Mouse (Mus musculus) MEL (cell line): ENCODE data around the gene Fibin. TPM values are rescaled to one million over a fixed set of nuclear protein-coding genes. Genes with fewer than 3 reads are reported as not detected.

Source experiments
- DNase-seq: peaks from one replicate; pipeline ENCODE4 v3.0.0; 2011; ENCODE audit warnings: low read depth, low spot score
- H3K27ac ChIP-seq: 2 replicates; pipeline ENCODE4 v1.5.1; 2012; ENCODE audit warnings: low read depth, mild to moderate bottlenecking, control low read depth, low read length, moderate library complexity; ENCODE audit not compliant: control insufficient read depth
- H3K27me3 ChIP-seq, 2 experiments: fragments of 150-350 bp in 1 of 2; sonication (generic) in 1 of 2; 2 replicates each; pipeline ENCODE4 v1.6.1; 2012; ENCODE audit warnings: low read length in 2 of 2, mild to moderate bottlenecking in 2 of 2, improper control_type of control experiment in 1 of 2, moderate library complexity in 1 of 2; ENCODE audit not compliant: insufficient read depth in 2 of 2, control insufficient read depth in 1 of 2
- H3K36me3 ChIP-seq, 2 experiments: 2 replicates each; pipeline ENCODE4 v1.6.1; 2012 to 2014; ENCODE audit warnings: low read length in 2 of 2, improper control_type of control experiment in 1 of 2, inconsistent platforms in 1 of 2, mild to moderate bottlenecking in 1 of 2; ENCODE audit not compliant: insufficient read depth in 2 of 2, control insufficient read depth in 1 of 2
- H3K4me1 ChIP-seq, 2 experiments: fragments of 150-350 bp in 1 of 2; sonication (generic) in 1 of 2; 2 replicates each; pipeline ENCODE4 v1.6.1; 2012; ENCODE audit warnings: low read length in 2 of 2, improper control_type of control experiment in 1 of 2, mild to moderate bottlenecking in 1 of 2; ENCODE audit not compliant: insufficient read depth in 2 of 2, control insufficient read depth in 1 of 2
- H3K4me3 ChIP-seq, 2 experiments: fragments of 150-350 bp in 1 of 2; sonication (generic) in 1 of 2; 2 replicates each; pipeline ENCODE4 v1.5.1; 2012; ENCODE audit warnings: low read depth in 2 of 2, low read length in 2 of 2, mild to moderate bottlenecking in 2 of 2, moderate library complexity in 2 of 2, control low read depth in 1 of 2, improper control_type of control experiment in 1 of 2; ENCODE audit not compliant: control insufficient read depth in 1 of 2, insufficient read depth in 1 of 2
- H3K79me2 ChIP-seq: 2 replicates; pipeline ENCODE4 v1.6.1; 2012; ENCODE audit warnings: mild to moderate bottlenecking, low read length, moderate library complexity; ENCODE audit not compliant: control insufficient read depth, poor library complexity, insufficient read depth
- H3K9ac ChIP-seq: 2 replicates; pipeline ENCODE4 v1.6.1; 2012; ENCODE audit warnings: low read depth, mild to moderate bottlenecking, control low read depth, low read length, moderate library complexity; ENCODE audit not compliant: control insufficient read depth, poor library complexity, severe bottlenecking
- H3K9me3 ChIP-seq: fragments of 150-350 bp; sonication (generic); replicated peaks from 2 replicates; pipeline ENCODE4 v1.6.1; 2012; ENCODE audit warnings: mild to moderate bottlenecking, low read length, improper control_type of control experiment, moderate library complexity; ENCODE audit not compliant: insufficient read depth
- BHLHE40 ChIP-seq: IDR thresholded peaks from 2 replicates; pipeline ENCODE4 v1.6.1; 2012; ENCODE audit warnings: low read depth, mild to moderate bottlenecking, inconsistent platforms, low read length, improper control_type of control experiment, borderline replicate concordance
- CHD1 ChIP-seq: IDR thresholded peaks from 2 replicates; pipeline ENCODE4 v1.6.1; 2012; ENCODE audit warnings: low read depth, mild to moderate bottlenecking, inconsistent platforms, low read length, improper control_type of control experiment
- CHD2 ChIP-seq: IDR thresholded peaks from 2 replicates; pipeline ENCODE4 v1.6.1; 2011; ENCODE audit warnings: low read length, improper control_type of control experiment
- CTCF ChIP-seq, 3 experiments: IDR thresholded peaks in 2 of 3; conservative IDR thresholded peaks in 1 of 3; 2 replicates each; pipeline ENCODE4 v1.5.1; 2011 to 2012; ENCODE audit warnings: low read length in 3 of 3, low read depth in 2 of 3, mild to moderate bottlenecking in 2 of 3, improper control_type of control experiment in 1 of 3, inconsistent platforms in 1 of 3, mixed read lengths in 1 of 3, moderate library complexity in 1 of 3; ENCODE audit not compliant: control insufficient read depth in 1 of 3, insufficient read depth in 1 of 3, poor library complexity in 1 of 3, severe bottlenecking in 1 of 3
- ETS1 ChIP-seq: IDR thresholded peaks from 2 replicates; pipeline ENCODE4 v1.6.1; 2012; ENCODE audit warnings: low read depth, mild to moderate bottlenecking, inconsistent platforms, low read length, improper control_type of control experiment, moderate library complexity
- GATA1 ChIP-seq: IDR thresholded peaks from 2 replicates; pipeline ENCODE4 v1.6.1; 2011; ENCODE audit warnings: low read depth, low read length, improper control_type of control experiment
- HCFC1 ChIP-seq: IDR thresholded peaks from 2 replicates; pipeline ENCODE4 v1.6.1; 2012; ENCODE audit warnings: low read depth, mild to moderate bottlenecking, inconsistent platforms, low read length, improper control_type of control experiment, moderate library complexity
- JUND ChIP-seq: IDR thresholded peaks from 2 replicates; pipeline ENCODE4 v1.6.1; 2011; ENCODE audit warnings: low read depth, mild to moderate bottlenecking, improper control_type of control experiment, low read length
- KAT2A ChIP-seq: conservative IDR thresholded peaks from 2 replicates; pipeline ENCODE4 v1.6.1; 2012; ENCODE audit warnings: low read depth, low read length, improper control_type of control experiment, inconsistent platforms
- MXI1 ChIP-seq: IDR thresholded peaks from 2 replicates; pipeline ENCODE4 v1.6.1; 2011; ENCODE audit warnings: mild to moderate bottlenecking, low read depth, low read length, improper control_type of control experiment
- MYC ChIP-seq: IDR thresholded peaks from 2 replicates; pipeline ENCODE4 v1.6.1; 2011; ENCODE audit warnings: low read depth, mild to moderate bottlenecking, low read length, improper control_type of control experiment, moderate library complexity
- POLR2AphosphoS5 ChIP-seq: IDR thresholded peaks from 2 replicates; pipeline ENCODE4 v1.6.1; 2012; ENCODE audit warnings: low read depth, borderline replicate concordance, mild to moderate bottlenecking, inconsistent platforms, low read length, moderate library complexity, mixed read lengths
- RCOR1 ChIP-seq: IDR thresholded peaks from 2 replicates; pipeline ENCODE4 v1.6.1; 2012; ENCODE audit warnings: low read depth, mild to moderate bottlenecking, inconsistent platforms, low read length, improper control_type of control experiment
- TAL1 ChIP-seq: IDR thresholded peaks from 2 replicates; pipeline ENCODE4 v1.6.1; 2012; ENCODE audit warnings: mild to moderate bottlenecking, inconsistent platforms, low read length, moderate library complexity, mixed read lengths
- TCF12 ChIP-seq: IDR thresholded peaks from 2 replicates; pipeline ENCODE4 v1.6.1; 2014; ENCODE audit warnings: low read depth, mild to moderate bottlenecking, inconsistent platforms, low read length, improper control_type of control experiment, moderate library complexity
- ZC3H11A ChIP-seq: IDR thresholded peaks from 2 replicates; pipeline ENCODE4 v1.6.1; 2012; ENCODE audit warnings: low read depth, mild to moderate bottlenecking, inconsistent platforms, low read length, improper control_type of control experiment
- ZKSCAN1 ChIP-seq: IDR thresholded peaks from 2 replicates; pipeline ENCODE4 v1.6.1; 2012; ENCODE audit warnings: low read depth, mild to moderate bottlenecking, inconsistent platforms, low read length, improper control_type of control experiment, moderate library complexity
- ZMIZ1 ChIP-seq: IDR thresholded peaks from 2 replicates; pipeline ENCODE4 v1.6.1; 2012; ENCODE audit warnings: low read depth, mild to moderate bottlenecking, inconsistent platforms, low read length, improper control_type of control experiment, moderate library complexity
- ZNF384 ChIP-seq: IDR thresholded peaks from 2 replicates; pipeline ENCODE4 v1.6.1; 2012; ENCODE audit warnings: low read depth, mild to moderate bottlenecking, inconsistent platforms, low read length, improper control_type of control experiment
- polyA plus RNA-seq, 2 experiments: library from polyadenylated mRNA; stranded (reverse) in 1 of 2; unstranded in 1 of 2; fragments of >175 nt in 1 of 2; fragments of >200 nt in 1 of 2; gene quantifications; 2 replicates each; pipeline versions ENCODE4 v1.2.1 to v1.2.4; 2012; ENCODE audit warnings: low replicate concordance in 2 of 2, low read depth in 1 of 2; ENCODE audit not compliant: insufficient read length in 2 of 2, insufficient read depth in 1 of 2, missing spikeins in 1 of 2
- total RNA-seq: library from RNA; depleted of rRNA; stranded (reverse); fragments of 300-350 nt; gene quantifications from 2 replicates; pipeline ENCODE4 v1.2.3, GENCODE M21; 2012

Gene Fibin
- total and polyA plus RNA-seq, 3 experiments = not detected

DNA sequence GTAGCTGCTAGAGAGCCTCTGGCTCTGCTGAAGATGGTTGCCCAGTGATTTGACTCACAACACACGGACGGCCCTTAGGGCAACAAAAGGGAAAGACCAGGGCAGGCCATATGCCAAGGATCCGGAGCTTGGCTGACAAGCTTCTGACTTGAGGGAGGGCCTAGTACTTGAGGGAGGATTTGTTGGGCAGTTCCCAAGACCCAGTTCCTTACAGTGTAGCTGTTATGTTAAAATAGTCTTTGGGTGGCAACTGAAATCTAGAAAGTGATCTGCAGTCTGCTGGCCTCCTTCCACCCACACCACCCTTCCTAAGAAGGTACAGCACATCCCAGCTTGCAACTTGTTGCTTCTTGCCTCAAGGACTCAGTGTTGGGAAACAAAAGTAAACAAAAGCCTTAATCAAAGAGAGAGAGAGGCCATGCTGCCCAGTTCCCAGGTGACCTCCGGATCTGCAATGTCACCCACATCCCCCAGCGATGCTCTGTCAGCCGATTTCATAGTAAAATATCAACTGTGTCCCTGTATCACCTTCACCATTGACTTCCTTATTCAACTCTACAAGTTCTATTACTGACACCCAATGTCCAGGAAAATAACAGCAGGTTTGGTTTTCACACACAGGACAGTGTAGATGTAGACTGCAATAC is 48.4 kb downstream of the Fibin start, which contains the start of gene Bbox1:
Gene Bbox1, minus strand, starts transcription at position 52 of the 647 bp plus-strand sequence.
- no peaks in the 10 kb centered on the region for H3K27me3 ChIP-seq
- H3K27ac ChIP-seq = no peak within 1 kb of the TSS
- TF ChIP-seq ETS1 (no peak), MXI1 (no peak), CHD2 (no peak), BHLHE40 (no peak), GATA1 (no peak), CTCF (IDR thresholded peaks at IDR 0.05 in 2 of 3, conservative IDR thresholded peaks at IDR 0.05 in 1 of 3; ENCODE audit: control insufficient read depth in 1 of 3, insufficient read depth in 1 of 3, low read depth in 2 of 3, low read length in 3 of 3, poor library complexity in 1 of 3, severe bottlenecking in 1 of 3) (no peak), JUND (no peak), CHD1 (no peak), ZKSCAN1 (no peak), ZNF384 (no peak), TAL1 (no peak), TCF12 (no peak), RCOR1 (no peak), POLR2AphosphoS5 (no peak)
- H3K9ac ChIP-seq = no peak within 1 kb of the TSS
- H3K4me3 ChIP-seq = no peak within 1 kb of the TSS
- H3K79me2 ChIP-seq = no peaks in the 10 kb centered on the region
- DNase-seq = no peak
- H3K4me1 ChIP-seq = no peaks in the 10 kb centered on the region
- no peaks in the 10 kb centered on the region for H3K9me3 ChIP-seq
- H3K36me3 ChIP-seq = no peaks in the 10 kb centered on the region

- H3K9me3 ChIP-seq = no peaks in the 10 kb centered on the region
- H3K4me3 ChIP-seq = no peak overlapping the region
- no peak overlapping the region for H3K9ac ChIP-seq
- no peak for TF ChIP-seq MYC
- no peak for TF ChIP-seq HCFC1
- TF ChIP-seq ZC3H11A = no peak
- no peak for TF ChIP-seq CTCF (IDR thresholded peaks at IDR 0.05 in 2 of 3, conservative IDR thresholded peaks at IDR 0.05 in 1 of 3; ENCODE audit: control insufficient read depth in 1 of 3, insufficient read depth in 1 of 3, low read depth in 2 of 3, low read length in 3 of 3, poor library complexity in 1 of 3, severe bottlenecking in 1 of 3)
- TF ChIP-seq KAT2A = no peak
- no peak for TF ChIP-seq ZMIZ1
- no peak overlapping the region for H3K27ac ChIP-seq
- DNase-seq = no peak
- no peaks in the 10 kb centered on the region for H3K79me2 ChIP-seq
- no peaks in the 10 kb centered on the region for H3K4me1 ChIP-seq
- H3K36me3 ChIP-seq = no peaks in the 10 kb centered on the region
- H3K27me3 ChIP-seq = no peaks in the 10 kb centered on the region
Measured at GRCm38 (mm10) chr2:110314074-110314473, 48.9 kb downstream of the Fibin start.
